Mouse (Mus musculus): ENCODE results near the gene Acap3. TPM values are rescaled to one million over a fixed set of nuclear protein-coding genes. Genes with fewer than 3 reads are reported as not detected.

Gene Acap3
- total RNA-seq (2021): 1 to 10 TPM; 8.6 to 8.8 TPM
- long read RNA-seq, experiment 1, partial matches to known transcripts: 1 of 16 reads
- long read RNA-seq, experiment 1, other reads (novel, unspliced or antisense): 15 of 16 reads
- long read RNA-seq, experiment 2, partial matches to known transcripts: 0 of 1 reads
- long read RNA-seq, experiment 2, other reads (novel, unspliced or antisense): 1 of 1 reads

DNA sequence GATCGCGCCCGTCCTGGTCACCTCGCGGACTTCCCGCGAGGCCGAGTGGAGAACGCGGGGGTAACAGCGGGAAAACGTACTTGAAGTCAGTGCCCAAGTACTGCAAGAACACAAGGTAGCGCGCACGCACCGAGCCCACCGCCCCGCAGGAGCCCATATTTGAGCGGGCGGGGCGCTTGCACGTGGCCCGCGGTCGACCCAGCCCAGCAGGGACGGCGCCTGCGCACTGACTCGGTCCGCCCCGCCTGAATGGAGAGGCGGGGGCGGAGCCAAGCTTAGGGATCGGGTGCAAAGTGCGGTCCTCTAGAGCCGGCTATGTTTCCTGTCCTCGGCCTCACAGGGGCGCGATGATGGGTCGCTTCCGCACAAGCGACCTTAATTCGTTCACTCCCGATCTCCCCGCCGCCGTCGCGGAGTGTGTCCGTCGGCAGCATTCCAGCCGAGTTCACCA is at the start of gene Acap3, which contains the start of gene Pusl1:
TSS of gene Acap3 (plus strand) at position 272 of the 451 bp plus-strand sequence.
TSS of gene Pusl1 (minus strand) at position 231 of the 451 bp plus-strand sequence.
- DNase-seq: peak; percentile 96 to 98

- no peak for DNase-seq
Observed at GRCm38 (mm10) chr4:155843231-155843630, 48.4 kb upstream of the Acap3 start.

DNA sequence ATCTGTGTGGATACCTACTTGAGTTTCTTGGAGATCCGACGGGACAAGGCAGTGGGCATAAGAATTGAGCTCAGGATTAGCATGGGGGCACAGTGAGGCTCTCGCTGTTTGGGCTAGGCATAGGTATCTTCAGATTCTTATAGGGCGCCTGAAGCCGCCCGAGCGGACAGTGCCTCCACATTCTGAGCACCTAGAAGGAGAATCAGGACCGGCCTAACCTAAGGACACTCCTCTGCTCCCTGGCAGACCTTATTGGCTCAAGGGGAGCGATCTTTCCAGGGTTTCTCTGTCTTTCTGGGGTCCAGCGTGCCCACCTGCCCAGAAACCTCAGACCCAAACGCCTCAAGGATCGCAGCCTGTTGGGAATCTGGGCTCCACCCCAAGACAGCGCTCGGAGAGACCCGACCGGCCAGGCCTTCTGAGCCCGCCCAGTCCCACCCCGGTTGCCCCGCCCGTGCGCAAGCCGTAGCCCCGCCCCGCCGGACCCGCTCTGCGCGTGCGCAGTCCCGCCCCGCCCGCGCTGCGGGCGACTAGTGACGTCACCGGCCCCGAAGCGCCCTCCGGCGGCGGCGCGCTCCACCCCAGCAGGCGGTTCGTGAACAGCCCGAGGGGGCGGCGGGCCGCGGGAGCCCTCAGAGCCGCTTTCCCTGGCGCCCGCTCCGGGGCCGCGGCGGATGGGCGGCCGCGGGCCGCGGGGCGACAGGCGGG is 44.6 kb upstream of the Acap3 start, which contains the start of gene Dvl1:
TSS of gene Dvl1 (plus strand) at position 532 of the 708 bp plus-strand sequence.
- DNase-seq: peak; percentile 95 to 96

GRCm38 (mm10) chr4:155847591-155848352 is 43.9 kb upstream of the Acap3 start:
- peak; percentile 45 to 55 for DNase-seq

- DNase-seq: no peak
Observed at GRCm38 (mm10) chr4:155848434-155849095, 43.1 kb upstream of the Acap3 start.

DNA sequence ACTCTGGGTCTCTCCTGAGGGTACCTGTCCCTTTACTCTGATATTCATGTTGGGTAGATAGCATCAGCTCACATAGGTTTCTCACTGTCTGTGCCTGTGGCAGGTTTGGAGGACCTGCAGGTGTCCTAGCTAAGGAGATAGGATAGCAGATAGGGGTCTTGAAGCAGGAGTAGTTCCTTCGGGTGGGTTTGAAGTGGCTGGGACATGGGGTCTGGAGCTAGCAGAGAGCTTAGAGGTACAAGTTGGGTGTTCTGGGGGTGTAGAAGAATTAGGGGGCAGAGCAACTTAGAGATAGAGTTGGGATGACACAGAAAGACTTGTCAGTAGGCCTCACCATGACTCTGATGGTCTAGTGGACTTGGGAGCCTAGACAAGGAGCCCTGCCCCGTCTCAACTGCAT is 42.2 kb upstream of the Acap3 start:
- no peak for DNase-seq

DNA sequence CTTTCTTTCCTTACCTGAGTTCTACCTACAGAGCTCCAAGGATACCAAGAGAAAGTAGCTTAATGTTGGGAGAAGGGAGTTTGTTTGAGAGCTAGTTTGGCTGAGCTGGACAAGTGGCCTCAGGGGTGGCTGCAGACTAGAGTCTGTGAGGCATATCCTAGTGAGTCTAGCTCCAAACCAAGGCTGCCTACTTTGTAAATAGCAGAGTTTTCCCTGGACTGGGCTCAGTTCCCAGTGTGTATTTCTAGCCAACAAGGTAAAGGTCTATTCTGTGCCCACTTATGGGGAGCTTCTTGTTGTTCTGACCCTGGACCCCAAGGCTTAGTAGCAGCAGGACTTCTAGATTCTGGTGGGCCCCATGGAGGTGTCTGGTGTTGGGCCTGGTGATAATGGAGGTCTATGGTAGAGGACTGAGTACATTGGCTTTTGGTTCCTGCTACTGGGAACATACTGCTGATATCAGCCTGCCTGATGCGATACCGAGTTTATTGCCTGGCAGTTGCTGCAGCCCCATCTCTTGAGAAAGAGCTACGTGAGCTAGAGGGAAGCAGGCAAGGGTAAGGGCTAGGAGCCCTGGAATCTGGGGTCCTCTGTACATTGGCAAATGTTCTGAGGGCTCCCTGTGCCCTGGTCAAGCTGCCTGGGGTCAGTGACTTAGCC is 41.7 kb upstream of the Acap3 start:
- DNase-seq: no peak

GRCm38 (mm10) chr4:155851368-155851767 is 40.3 kb upstream of the Acap3 start:
- DNase-seq: no peak

GRCm38 (mm10) chr4:155851951-155852411 is 39.6 kb upstream of the Acap3 start:
- peak in 1 of 2 experiments; percentile 44 for DNase-seq

DNA sequence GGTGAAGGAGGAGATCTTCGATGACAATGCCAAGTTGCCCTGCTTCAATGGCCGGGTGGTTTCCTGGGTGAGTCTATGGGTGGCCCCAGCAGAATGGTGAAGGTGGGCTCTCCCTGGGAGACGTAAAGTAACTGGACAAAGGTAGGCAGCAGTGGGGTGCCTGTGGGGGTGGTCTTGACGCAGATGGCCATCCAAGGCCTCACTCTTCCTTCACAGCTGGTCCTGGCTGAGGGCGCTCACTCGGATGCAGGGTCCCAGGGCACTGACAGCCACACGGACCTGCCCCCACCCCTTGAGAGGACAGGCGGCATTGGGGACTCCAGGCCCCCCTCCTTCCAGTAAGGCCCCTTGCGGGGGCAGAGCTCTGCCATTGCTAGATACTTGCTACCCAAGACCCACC is 38.2 kb upstream of the Acap3 start:
- DNase-seq: no peak

DNA sequence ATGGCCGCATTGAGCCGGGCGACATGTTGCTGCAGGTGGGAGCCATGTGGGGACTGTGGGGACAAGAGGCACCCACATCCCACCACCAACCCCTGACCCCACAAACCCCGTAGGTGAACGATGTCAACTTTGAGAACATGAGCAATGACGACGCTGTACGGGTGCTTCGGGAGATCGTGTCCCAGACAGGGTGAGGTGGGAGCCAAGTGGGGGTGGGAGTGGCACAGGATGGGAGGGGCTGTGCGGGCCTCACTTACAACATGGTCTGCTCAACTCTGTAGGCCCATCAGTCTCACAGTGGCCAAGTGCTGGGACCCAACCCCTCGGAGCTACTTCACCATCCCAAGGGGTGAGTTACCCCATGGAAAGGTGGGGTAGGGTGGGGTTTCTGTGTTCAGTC is 36.6 kb upstream of the Acap3 start:
- DNase-seq: no peak

- DNase-seq: no peak
Observed at GRCm38 (mm10) chr4:155856071-155856470, 35.6 kb upstream of the Acap3 start.

- DNase-seq: no peak
Observed at GRCm38 (mm10) chr4:155856881-155857280, 34.7 kb upstream of the Acap3 start.

DNA sequence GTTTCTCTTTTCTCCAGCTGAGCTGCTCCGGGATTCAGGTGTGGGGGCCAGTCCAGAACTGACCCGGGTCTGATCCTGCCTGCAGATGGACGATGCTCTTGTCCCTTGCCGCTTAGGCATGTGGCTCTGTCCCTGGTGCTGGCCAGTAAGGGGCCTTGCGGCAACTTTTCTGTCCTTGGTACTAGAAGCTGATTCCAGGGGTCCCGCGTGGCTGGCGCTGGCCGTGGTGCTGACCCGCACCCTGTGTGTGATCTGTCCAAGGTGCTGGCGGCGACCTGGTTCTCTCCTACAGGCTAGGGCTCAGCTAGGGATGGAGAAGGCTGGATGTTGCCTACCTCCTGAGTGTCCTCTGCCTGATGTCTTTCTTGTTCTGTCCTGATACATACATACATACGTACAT is 32.3 kb upstream of the Acap3 start:
- DNase-seq: peak in 1 of 2 experiments; percentile 56

GRCm38 (mm10) chr4:155861787-155862186 is 29.8 kb upstream of the Acap3 start:
- no peak for DNase-seq

- no peak for DNase-seq
Observed at GRCm38 (mm10) chr4:155863001-155863400, 28.6 kb upstream of the Acap3 start, which contains the start of gene Tas1r3. Gene Tas1r3 (minus strand): TSS chr4:155863362.

GRCm38 (mm10) chr4:155868614-155869298 is 22.9 kb upstream of the Acap3 start:
- DNase-seq: peak in 1 of 2 experiments; percentile 39

DNA sequence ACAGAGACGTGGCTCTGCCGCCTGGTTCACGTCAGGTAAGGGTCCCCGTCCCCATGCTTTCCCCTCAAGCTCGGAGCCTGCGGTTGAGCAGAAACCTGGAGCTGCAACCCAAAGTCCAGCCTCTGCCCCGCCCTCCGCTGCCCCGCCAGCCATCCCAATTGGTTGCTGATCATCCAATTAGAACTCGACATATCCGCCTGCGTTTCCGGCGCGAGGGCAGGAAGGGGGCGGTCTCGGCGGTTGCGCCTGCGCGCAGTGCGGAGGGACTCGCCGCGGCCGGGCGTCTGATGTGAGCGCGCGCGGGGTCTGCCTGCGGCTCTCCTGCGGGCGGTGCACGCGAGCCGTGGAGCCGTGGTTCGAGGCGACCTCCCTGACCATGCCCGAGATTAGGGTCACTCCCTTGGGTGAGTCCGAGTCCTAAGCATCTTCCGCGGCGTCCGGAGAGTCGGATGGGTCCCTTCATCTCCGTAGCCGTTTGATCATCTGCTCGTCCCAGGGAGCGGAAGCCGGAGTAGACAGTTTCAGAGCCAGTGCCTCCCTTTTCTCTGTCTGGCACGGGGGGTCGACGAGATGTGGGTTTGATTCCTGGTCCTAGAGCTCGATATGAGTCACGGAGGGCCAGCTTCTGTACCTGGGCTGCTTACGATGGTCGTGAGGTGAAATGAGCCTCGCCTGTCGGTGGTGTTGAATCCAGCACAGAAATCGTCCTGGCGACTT is 22.1 kb upstream of the Acap3 start, which contains the start of the genes Cptp and Ints11:
TSS of gene Cptp (minus strand) at position 124 of the 717 bp plus-strand sequence.
TSS of gene Ints11 (plus strand) at position 230 of the 717 bp plus-strand sequence.
- peak; percentile 98 for DNase-seq

DNA sequence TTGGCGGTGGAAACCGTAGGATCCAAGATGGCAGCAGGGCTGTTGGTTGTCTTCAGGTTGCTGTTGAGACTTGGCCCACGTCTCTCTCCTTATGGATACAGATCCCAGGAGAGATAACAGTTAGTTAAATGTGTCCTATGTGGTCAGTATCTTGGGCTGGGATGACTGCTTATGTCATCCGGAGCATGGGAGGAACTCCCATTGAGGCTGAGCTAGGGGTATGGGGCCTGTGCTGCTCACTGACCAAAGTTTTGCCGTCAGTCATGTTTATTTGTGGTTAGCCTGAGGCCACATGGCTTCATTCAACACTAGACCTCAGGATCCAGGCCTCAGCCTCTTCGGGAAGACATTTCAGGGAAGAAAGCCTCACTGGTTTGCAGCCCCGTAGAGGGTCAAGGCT is 20.2 kb upstream of the Acap3 start:
- no peak for DNase-seq

GRCm38 (mm10) chr4:155883587-155883986 is 8.0 kb upstream of the Acap3 start:
- DNase-seq: peak in 1 of 2 experiments; percentile 50

Measured in heart, adult 18-20 months (tissue).